Mouse (Mus musculus): Measurements from ENCODE around the gene Gbp2. TPM values are rescaled to one million over a fixed set of nuclear protein-coding genes. Genes with fewer than 3 reads are reported as not detected.

Gbp2 gene
- 0.52 and 1.3 TPM in 2 replicates for polyA plus RNA-seq (2012; ENCODE audit: low replicate concordance)

DNA sequence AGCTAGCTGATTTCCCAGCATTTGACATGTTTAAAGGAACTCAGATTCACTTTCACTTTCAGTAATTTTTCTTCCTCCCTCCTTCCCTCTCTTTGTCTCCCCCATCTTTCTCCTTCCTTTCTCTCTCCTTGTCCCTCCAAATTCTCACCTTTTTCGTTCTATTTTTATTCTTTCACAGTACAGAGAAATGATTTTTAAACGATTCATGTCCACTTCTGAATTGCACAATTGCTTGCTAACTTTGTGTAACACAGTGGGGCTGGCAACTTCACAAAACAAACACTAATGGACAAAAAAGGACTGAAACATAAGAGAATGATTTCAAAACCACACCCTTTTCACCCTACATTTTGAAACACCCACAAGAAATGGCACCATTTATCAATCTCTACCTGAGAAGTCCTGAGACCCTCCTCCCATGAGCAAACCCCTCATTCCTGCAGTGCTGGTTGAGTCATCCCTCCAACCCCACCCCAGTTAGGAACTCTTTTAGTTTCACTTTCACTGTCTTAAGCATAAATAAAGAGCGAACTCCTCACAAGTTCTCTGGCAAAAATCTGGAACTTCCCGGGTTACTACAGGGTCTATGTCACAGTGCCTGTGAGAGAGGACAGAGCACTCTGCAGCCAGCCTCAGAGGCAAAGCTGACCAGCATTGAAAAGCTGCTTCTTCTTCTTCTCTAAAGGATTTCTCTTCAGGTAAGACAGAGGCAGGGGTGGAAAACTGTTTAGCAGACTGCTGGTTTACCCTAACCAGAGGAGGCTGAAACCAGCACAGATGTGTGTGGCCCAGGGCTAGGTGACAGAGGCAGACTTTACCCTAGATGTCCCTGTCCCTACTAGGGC is at the start of gene Gbp2:
TSS of gene Gbp2 (plus strand) at position 492 of the 845 bp plus-strand sequence.

DNA sequence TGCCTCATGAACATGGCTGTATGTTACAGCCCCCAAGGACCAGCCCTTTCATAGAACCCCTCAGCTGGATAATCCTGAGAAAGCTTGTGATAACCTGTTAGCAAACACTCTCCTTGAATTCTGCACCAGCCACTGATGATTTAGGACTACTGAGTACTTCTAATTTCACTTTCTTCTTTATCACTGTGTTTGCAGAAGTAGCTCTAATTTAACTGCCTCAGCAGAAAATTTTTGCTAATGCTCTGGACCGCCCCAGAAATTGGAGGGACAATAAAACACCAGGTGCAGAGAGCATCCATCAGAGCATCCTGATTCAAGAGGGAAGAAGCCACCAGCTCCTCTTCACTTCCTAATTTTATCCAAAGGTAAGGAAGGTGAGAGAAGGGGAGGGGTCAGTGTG is 25.9 kb upstream of the Gbp2 start, which contains the start of gene Gbp2b:
TSS of gene Gbp2b (plus strand) at position 301 of the 400 bp plus-strand sequence.

Other genes starting within 250 kb of the Gbp2 start
- gene Pdlim5, start 224.9 kb upstream of the Gbp2 start, polyA plus RNA-seq (2012; ENCODE audit: low replicate concordance) = 31.9 and 46.2 TPM in 2 replicates
- 0.56 and 0.68 TPM in 2 replicates for gene Gbp5, start 126.6 kb upstream of the Gbp2 start, polyA plus RNA-seq (2012; ENCODE audit: low replicate concordance)
- gene Gbp7, start 90.3 kb upstream of the Gbp2 start, polyA plus RNA-seq (2012; ENCODE audit: low replicate concordance) = 1.9 and 3.7 TPM in 2 replicates
- 0.36 and 0.38 TPM in 2 replicates for gene Gbp3, start 60.6 kb upstream of the Gbp2 start, polyA plus RNA-seq (2012; ENCODE audit: low replicate concordance)
- gene Gbp2b, start 25.8 kb upstream of the Gbp2 start, polyA plus RNA-seq (2012; ENCODE audit: low replicate concordance) = 0.21 and 0.47 TPM in 2 replicates
- gene Kyat3, start 80.4 kb downstream of the Gbp2 start, polyA plus RNA-seq (2012; ENCODE audit: low replicate concordance) = 0.41 and 1.4 TPM in 2 replicates
- gene Gtf2b, start 144.4 kb downstream of the Gbp2 start, polyA plus RNA-seq (2012; ENCODE audit: low replicate concordance) = 0.57 and 2.6 TPM in 2 replicates

Measured in leukemia stem cell, adult 10-12 weeks (primary cell).